8 mouse cellular contexts compared by ENCODE assay signal in genomic region chr19:43673513-43674315, GRCm38 (mm10). TPM values are rescaled to one million over a fixed set of nuclear protein-coding genes. Genes with fewer than 3 reads are reported as not detected.
DNase-seq lines count a peak whose midpoint lies in the region; ATAC-seq and TF ChIP-seq lines count a peak whose summit lies in the region.

No protein-coding gene starts in this region.

- H3K27ac ChIP-seq in heart, adult 2 months: peak overlapping the region; percentile 83
- peak overlapping the region; percentile 87 for H3K27ac ChIP-seq in embryonic facial prominence, embryonic 15.5 days (replicated peaks)
- no peak overlapping the region for H3K27ac ChIP-seq in limb, embryonic 14.5 days (replicated peaks; ENCODE audit: low read depth, low read length)
- peak overlapping the region; percentile 72; the same call in 1 of the 2 replicates for H3K27ac ChIP-seq in stomach, embryonic 14.5 days (ENCODE audit: low read length)

- H3K9ac ChIP-seq in heart, adult 2 months (ENCODE audit: low read depth, low read length): peak overlapping the region; percentile 94
- peak overlapping the region; percentile 85 for H3K9ac ChIP-seq in embryonic facial prominence, embryonic 15.5 days
- H3K9ac ChIP-seq in limb, embryonic 14.5 days (ENCODE audit: low read depth, low read length, severe bottlenecking): peak overlapping the region; percentile 85
- peak overlapping the region; percentile 83 for H3K9ac ChIP-seq in stomach, embryonic 14.5 days (replicated peaks; ENCODE audit: low read depth, low read length)

- no peak for DNase-seq in heart, adult 2 months
- DNase-seq in heart, adult 11 months: no peak
- peak; percentile 56 for DNase-seq in CD4-positive helper T cell, adult 2 months (ENCODE audit: low read depth, low spot score)
- DNase-seq in limb, embryonic 14.5 days (ENCODE audit: low spot score): no peak
- DNase-seq in layer of hippocampus, postnatal 10 days (ENCODE audit: low spot score in 2 of 2): no peak
- no peak for DNase-seq in ovary, postnatal 10 days (ENCODE audit: low spot score)

- TF ChIP-seq EP300 in heart, adult 2 months (IDR thresholded peaks at IDR 0.05; ENCODE audit: insufficient read depth, low read depth, low read length): no peak

- peaks cover 6% of the 10 kb centered on the region for H3K79me2 ChIP-seq in heart, adult 2 months (replicated peaks; ENCODE audit: control insufficient read depth, insufficient read depth, low read length)

- peaks cover 6% of the 10 kb centered on the region for H3K4me1 ChIP-seq in heart, adult 2 months (ENCODE audit: control insufficient read depth, insufficient read depth, low read length)
- peaks cover 30% of the 10 kb centered on the region for H3K4me1 ChIP-seq in embryonic facial prominence, embryonic 15.5 days
- peaks cover 19% of the 10 kb centered on the region for H3K4me1 ChIP-seq in limb, embryonic 14.5 days (ENCODE audit: control insufficient read depth, insufficient read depth, low read length)
- H3K4me1 ChIP-seq in stomach, embryonic 14.5 days (ENCODE audit: control insufficient read depth, insufficient read depth, low read length): peaks cover 18% of the 10 kb centered on the region

- no peaks in the 10 kb centered on the region; the same call in 1 of the 2 replicates for H3K36me3 ChIP-seq in heart, adult 2 months (ENCODE audit: control insufficient read depth, insufficient read depth, low read length)
- H3K36me3 ChIP-seq in embryonic facial prominence, embryonic 15.5 days: no peaks in the 10 kb centered on the region
- H3K36me3 ChIP-seq in limb, embryonic 14.5 days (ENCODE audit: control insufficient read depth, insufficient read depth, low read length): no peaks in the 10 kb centered on the region
- H3K36me3 ChIP-seq in stomach, embryonic 14.5 days (ENCODE audit: control insufficient read depth, insufficient read depth, low read length): no peaks in the 10 kb centered on the region

- WGBS in heart, adult 2 months: 2% methylated on average over 21 of the region's 21 CpGs
- 4% methylated on average over 21 of the region's 21 CpGs for WGBS in embryonic facial prominence, embryonic 15.5 days
- WGBS in limb, embryonic 14.5 days: 7% methylated on average over 21 of the region's 21 CpGs
- WGBS in stomach, embryonic 14.5 days: 7% methylated on average over 21 of the region's 21 CpGs

- peak overlapping the region; percentile 78 for H3K4me2 ChIP-seq in embryonic facial prominence, embryonic 15.5 days (replicated peaks)
- H3K4me2 ChIP-seq in limb, embryonic 14.5 days (replicated peaks; ENCODE audit: low read depth, low read length, severe bottlenecking): peak overlapping the region; percentile 86
- peak overlapping the region; percentile 88 for H3K4me2 ChIP-seq in stomach, embryonic 14.5 days (replicated peaks; ENCODE audit: low read depth, low read length)

- peak overlapping the region; percentile 87 for H3K4me3 ChIP-seq in heart, adult 2 months
- H3K4me3 ChIP-seq in embryonic facial prominence, embryonic 15.5 days (replicated peaks): peak overlapping the region; percentile 93
- peak overlapping the region; percentile 90 for H3K4me3 ChIP-seq in limb, embryonic 14.5 days (replicated peaks; ENCODE audit: low read length)
- peak overlapping the region; percentile 88 for H3K4me3 ChIP-seq in stomach, embryonic 14.5 days (ENCODE audit: low read depth, low read length)

- intact Hi-C loops in heart, adult 2 months (cut with DNase I): loop anchor here (5.0 kb wide), 1 partner anchor 79 kb away; the partner anchor contains the start of genes Cox15 and Cutc

- no peaks in the 10 kb centered on the region for H3K9me3 ChIP-seq in embryonic facial prominence, embryonic 15.5 days (replicated peaks)
- H3K9me3 ChIP-seq in limb, embryonic 14.5 days (ENCODE audit: control insufficient read depth, low read length): no peaks in the 10 kb centered on the region
- H3K9me3 ChIP-seq in stomach, embryonic 14.5 days (ENCODE audit: control insufficient read depth, low read depth, low read length): no peaks in the 10 kb centered on the region

- no peak for TF ChIP-seq CTCF in heart, adult 2 months (IDR thresholded peaks at IDR 0.05)

- H3K27me3 ChIP-seq in heart, adult 2 months (ENCODE audit: control insufficient read depth, insufficient read depth, low read length): no peaks in the 10 kb centered on the region
- no peaks in the 10 kb centered on the region for H3K27me3 ChIP-seq in embryonic facial prominence, embryonic 15.5 days
- no peaks in the 10 kb centered on the region for H3K27me3 ChIP-seq in limb, embryonic 14.5 days (ENCODE audit: control insufficient read depth, insufficient read depth, low read length)
- no peaks in the 10 kb centered on the region for H3K27me3 ChIP-seq in stomach, embryonic 14.5 days (ENCODE audit: control insufficient read depth, insufficient read depth, low read length)

- no peak for TF ChIP-seq POLR2A in heart, adult 2 months (IDR thresholded peaks at IDR 0.05; ENCODE audit: insufficient read depth, low read depth, low read length)
- no peak for TF ChIP-seq POLR2A in limb, embryonic 14.5 days (IDR thresholded peaks at IDR 0.05; ENCODE audit: borderline replicate concordance, extremely low read depth, insufficient read depth, insufficient read length)

- no peak for ATAC-seq in embryonic facial prominence, embryonic 15.5 days (ENCODE audit: insufficient number of reproducible peaks, low FRiP score, low TSS enrichment, low read depth)
- no peak for ATAC-seq in limb, embryonic 14.5 days (ENCODE audit: low FRiP score, low read depth)
- no peak for ATAC-seq in stomach, embryonic 14.5 days (ENCODE audit: insufficient number of reproducible peaks, insufficient read depth, low FRiP score, low read depth)

RNA-seq across cellular contexts. Expression of gene Slc25a28, which starts 1.0 kb away (rescaled TPM):
- total RNA-seq in heart, adult 2 months (2021): 10 to 100 TPM; 23.3 to 31.7 TPM
- polyA plus RNA-seq in heart, adult 2 months (2012; rRNA removed): 48.3 and 50.0 TPM in 2 replicates
- polyA plus RNA-seq in embryonic facial prominence, embryonic 15.5 days (2015; fragmentation: Nextera tagmentation; extraction: Ambion mirVana): 17.3 and 19.5 TPM in 2 replicates
- polyA plus RNA-seq in limb, embryonic 14.5 days (2012; rRNA removed): 70.0 and 77.8 TPM in 2 replicates
- 14.2 and 18.0 TPM in 2 replicates for polyA plus RNA-seq in limb, embryonic 14.5 days (2014; fragmentation: Nextera tagmentation; extraction: Ambion mirVana)
- 14.9 and 18.4 TPM in 2 replicates for polyA plus RNA-seq in stomach, embryonic 14.5 days (2014; fragmentation: Nextera tagmentation; extraction: Ambion mirVana)
- 10 to 100 TPM; 36.2 to 40.2 TPM for total RNA-seq in layer of hippocampus, postnatal 10 days (2021)

RNA-seq across cellular contexts. Expression of gene Entpd7, which starts 15.8 kb away (rescaled TPM):
- total RNA-seq in heart, adult 2 months (2021): 1 to 10 TPM; 2.6 to 2.9 TPM
- 1.8 and 2.0 TPM in 2 replicates for polyA plus RNA-seq in heart, adult 2 months (2012; rRNA removed)
- polyA plus RNA-seq in embryonic facial prominence, embryonic 15.5 days (2015; fragmentation: Nextera tagmentation; extraction: Ambion mirVana): 10.2 and 11.3 TPM in 2 replicates
- polyA plus RNA-seq in limb, embryonic 14.5 days (2012; rRNA removed): 9.3 and 10.3 TPM in 2 replicates
- polyA plus RNA-seq in limb, embryonic 14.5 days (2014; fragmentation: Nextera tagmentation; extraction: Ambion mirVana): 11.8 and 13.2 TPM in 2 replicates
- 15.7 and 16.3 TPM in 2 replicates for polyA plus RNA-seq in stomach, embryonic 14.5 days (2014; fragmentation: Nextera tagmentation; extraction: Ambion mirVana)
- 10 to 100 TPM; 26.3 to 28.5 TPM for total RNA-seq in layer of hippocampus, postnatal 10 days (2021)
